Mouse (Mus musculus): ENCODE data around the gene Nagk.
"Not testable (repeated sequence)": the region's sequence is repeated elsewhere in the genome, so short reads cannot be mapped to it uniquely, and the experiment has no call there.

The Nagk gene

GRCm38 (mm10) chr6:83794760-83795296 lies at the start of gene Nagk:
Gene Nagk, plus strand, starts transcription at chr6:83794982.
- peak; percentile 89 to 96 for DNase-seq (ENCODE audit: low spot score in 2 of 2)

GRCm38 (mm10) chr6:83745466-83745865 lies 49.3 kb upstream of the Nagk start:
- DNase-seq (ENCODE audit: low spot score in 2 of 2): no peak

GRCm38 (mm10) chr6:83749286-83749685 lies 45.5 kb upstream of the Nagk start:
- DNase-seq (ENCODE audit: low spot score in 2 of 2): no peak

- peak; percentile 40 to 79 for DNase-seq (ENCODE audit: low spot score in 2 of 2)
Measured at GRCm38 (mm10) chr6:83750171-83750684, 44.6 kb upstream of the Nagk start.

- no peak for DNase-seq (ENCODE audit: low spot score in 2 of 2)
Measured at GRCm38 (mm10) chr6:83756051-83756450, 38.7 kb upstream of the Nagk start.

GRCm38 (mm10) chr6:83762344-83762743 lies 32.4 kb upstream of the Nagk start, which contains the start of gene Ankrd53:
Gene Ankrd53, plus strand, starts transcription at chr6:83762644.
- DNase-seq (ENCODE audit: low spot score in 2 of 2): no peak

- peak in 1 of 2 experiments; percentile 28 for DNase-seq (ENCODE audit: low spot score in 2 of 2)
Measured at GRCm38 (mm10) chr6:83762880-83763431, 31.8 kb upstream of the Nagk start.

GRCm38 (mm10) chr6:83766982-83767381 lies 27.8 kb upstream of the Nagk start:
- no peak for DNase-seq (ENCODE audit: low spot score in 2 of 2)

- DNase-seq (ENCODE audit: low spot score in 2 of 2): no peak
Measured at GRCm38 (mm10) chr6:83768485-83768884, 26.3 kb upstream of the Nagk start.

- no peak for DNase-seq (ENCODE audit: low spot score in 2 of 2)
Measured at GRCm38 (mm10) chr6:83774126-83774525, 20.7 kb upstream of the Nagk start.

- DNase-seq (ENCODE audit: low spot score in 2 of 2): peak; percentile 38 to 39
Measured at GRCm38 (mm10) chr6:83774781-83775563, 19.8 kb upstream of the Nagk start.

GRCm38 (mm10) chr6:83775638-83776293 lies 19.0 kb upstream of the Nagk start, which contains the start of gene Tex261:
Gene Tex261, minus strand, starts transcription at chr6:83775813.
- DNase-seq (ENCODE audit: low spot score in 2 of 2): peak; percentile 83 to 91

GRCm38 (mm10) chr6:83778306-83778705 lies 16.5 kb upstream of the Nagk start:
- DNase-seq (ENCODE audit: low spot score in 2 of 2): no peak

- DNase-seq (ENCODE audit: low spot score in 2 of 2): peak; percentile 26 to 61
Measured at GRCm38 (mm10) chr6:83779026-83779425, 15.8 kb upstream of the Nagk start.

GRCm38 (mm10) chr6:83786426-83786825 lies 8.4 kb upstream of the Nagk start:
- no peak for DNase-seq (ENCODE audit: low spot score in 2 of 2)

GRCm38 (mm10) chr6:83788554-83788953 lies 6.2 kb upstream of the Nagk start:
- DNase-seq (ENCODE audit: low spot score in 2 of 2): no peak

GRCm38 (mm10) chr6:83790533-83790932 lies 4.2 kb upstream of the Nagk start:
- not testable (repeated sequence) for DNase-seq (ENCODE audit: low spot score in 2 of 2)

GRCm38 (mm10) chr6:83791251-83791890 lies 3.4 kb upstream of the Nagk start:
- DNase-seq (ENCODE audit: low spot score in 2 of 2): no peak

- DNase-seq (ENCODE audit: low spot score in 2 of 2): no peak
Measured at GRCm38 (mm10) chr6:83795492-83795900, 714 bp downstream of the Nagk start.

- no peak for DNase-seq (ENCODE audit: low spot score in 2 of 2)
Measured at GRCm38 (mm10) chr6:83796686-83797085, 1.9 kb downstream of the Nagk start.

- DNase-seq (ENCODE audit: low spot score in 2 of 2): no peak
Measured at GRCm38 (mm10) chr6:83802033-83802432, 7.3 kb downstream of the Nagk start.

GRCm38 (mm10) chr6:83802846-83803245 lies 8.1 kb downstream of the Nagk start:
- no peak for DNase-seq (ENCODE audit: low spot score in 2 of 2)
